Mouse (Mus musculus) right cerebral cortex, postnatal 14 days (tissue): Measurements from ENCODE around the gene Bmp2k.

Experiments used
- DNase-seq: peaks from one replicate; pipeline ENCODE4 v3.0.0; 2022

Bmp2k gene

DNA sequence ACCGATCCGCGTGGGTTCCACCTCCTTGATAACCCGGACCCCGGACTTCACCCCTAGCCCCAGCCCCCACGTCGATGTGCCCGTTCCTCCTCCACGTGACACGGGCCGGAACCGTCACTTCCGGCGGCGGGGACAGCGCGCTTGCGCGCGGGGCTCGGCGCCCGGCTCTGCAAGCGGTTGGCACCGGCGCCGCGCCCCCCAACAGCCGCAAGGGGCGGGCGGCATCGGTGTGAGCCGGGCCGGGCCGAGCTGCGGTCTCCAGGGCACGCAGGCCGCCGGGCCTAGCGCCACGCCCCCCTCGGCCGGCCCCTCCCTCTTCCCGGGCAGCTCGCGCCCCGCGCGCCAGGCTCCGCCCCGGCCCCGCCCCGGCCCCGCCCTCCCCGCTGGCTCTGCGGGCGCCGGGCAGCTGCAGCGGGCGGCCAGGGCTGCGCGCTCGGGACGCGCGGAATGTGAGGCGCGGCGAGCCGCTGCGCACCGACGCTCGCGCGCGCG lies at the start of gene Bmp2k:
Gene Bmp2k (plus strand): TSS at position 380 of the 492 bp plus-strand sequence.
- peak; percentile 87 for DNase-seq

GRCm38 (mm10) chr5:96948856-96949527 lies 48.5 kb upstream of the Bmp2k start:
- no peak for DNase-seq

- DNase-seq: no peak
Observed at GRCm38 (mm10) chr5:96949839-96950666, 47.4 kb upstream of the Bmp2k start.

- no peak for DNase-seq
Observed at GRCm38 (mm10) chr5:96950667-96951492, 46.6 kb upstream of the Bmp2k start.

- DNase-seq: no peak
Observed at GRCm38 (mm10) chr5:96951493-96952105, 45.9 kb upstream of the Bmp2k start.

DNA sequence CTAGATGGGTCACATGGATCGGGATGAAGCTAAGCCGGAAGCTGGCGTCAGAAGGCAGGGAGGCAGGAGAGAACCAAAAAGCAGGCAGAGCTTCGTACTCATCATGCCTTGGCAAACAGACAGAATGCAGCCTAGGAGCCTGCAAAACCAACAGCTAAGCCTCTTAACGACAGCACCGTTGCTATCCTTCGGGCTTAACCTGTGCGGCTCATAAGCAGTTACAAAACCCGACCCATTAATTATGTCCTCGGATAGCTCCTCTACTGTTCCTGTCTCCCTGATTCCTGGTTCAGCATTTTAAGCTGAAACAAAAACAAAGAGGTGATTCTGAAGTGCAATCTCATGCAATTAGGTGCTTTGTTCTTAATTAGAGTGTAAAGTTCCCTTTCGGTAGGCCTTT lies 43.4 kb upstream of the Bmp2k start:
- DNase-seq: no peak

- DNase-seq: no peak
Observed at GRCm38 (mm10) chr5:96954466-96955027, 42.9 kb upstream of the Bmp2k start.

DNA sequence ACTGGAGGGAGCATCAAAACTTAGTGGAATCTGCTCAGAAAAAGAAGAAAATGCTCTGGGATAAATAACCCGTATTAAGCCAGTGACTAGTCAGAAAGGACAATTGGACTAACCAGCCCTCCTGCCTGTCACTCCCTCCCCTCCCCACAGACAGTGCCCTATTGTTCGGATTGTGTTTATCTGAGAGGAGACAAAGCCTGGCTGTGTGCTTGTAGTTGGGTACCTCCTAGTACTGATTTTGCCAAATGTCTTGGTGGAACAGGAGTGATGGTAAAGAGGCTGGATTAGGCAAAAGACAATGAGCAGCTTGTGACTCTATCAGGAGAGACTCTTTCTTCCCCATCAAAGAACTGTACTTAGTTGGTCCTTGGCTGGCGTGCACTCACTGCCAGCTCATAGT lies 40.6 kb upstream of the Bmp2k start:
- DNase-seq: no peak

- DNase-seq: no peak
Observed at GRCm38 (mm10) chr5:96961122-96961521, 36.4 kb upstream of the Bmp2k start.

- DNase-seq: no peak
Observed at GRCm38 (mm10) chr5:96961852-96962251, 35.6 kb upstream of the Bmp2k start.

DNA sequence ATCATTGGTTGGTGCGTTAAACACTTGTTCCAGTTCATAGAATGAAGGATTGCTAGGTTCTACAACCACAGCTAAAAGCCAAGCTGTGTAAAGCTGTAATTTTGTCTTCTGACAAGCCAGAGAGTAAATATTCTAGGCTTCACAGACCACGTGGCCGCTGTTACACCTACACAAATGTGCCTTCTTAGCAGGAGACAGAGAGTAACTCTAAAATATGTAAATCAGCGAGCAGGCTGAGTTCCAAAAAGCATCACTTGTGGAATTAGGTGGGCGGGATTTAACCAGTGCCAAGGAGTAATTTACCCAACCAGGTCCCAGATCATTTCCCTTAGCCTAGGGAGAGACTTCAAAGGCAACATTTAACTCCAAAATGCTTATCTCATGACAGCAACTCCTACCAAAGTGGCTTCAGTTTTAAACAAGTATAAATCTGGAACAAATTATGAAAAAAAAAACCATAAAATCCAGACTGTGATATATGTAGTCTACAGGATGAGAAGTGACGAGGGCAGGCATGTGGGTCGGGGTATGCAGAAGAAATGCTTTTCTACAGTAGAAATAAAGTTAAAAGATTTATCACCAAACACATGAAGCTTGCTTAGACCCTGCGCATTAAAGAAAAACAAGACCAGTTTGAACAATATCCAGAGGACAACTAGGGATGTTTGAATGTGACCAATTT lies 35.1 kb upstream of the Bmp2k start:
- DNase-seq: peak; percentile 12

DNA sequence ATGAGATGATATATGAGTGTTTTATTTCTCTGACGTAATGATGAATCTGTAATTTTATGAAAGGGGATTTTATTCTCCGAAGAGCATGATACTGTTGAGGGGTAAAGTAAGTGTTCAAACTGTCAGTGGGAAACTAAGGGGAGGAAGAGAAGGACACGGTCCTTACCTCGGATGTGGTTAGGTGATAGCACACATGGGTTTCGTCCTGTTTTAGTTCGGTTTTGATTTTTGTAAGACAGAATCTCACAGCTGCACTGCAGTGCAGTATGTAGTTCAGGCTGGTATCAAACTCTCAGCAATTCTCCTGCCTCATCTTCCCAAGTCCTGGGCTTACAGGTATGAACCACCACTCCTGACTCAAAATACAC lies 34.6 kb upstream of the Bmp2k start:
- DNase-seq: no peak

DNA sequence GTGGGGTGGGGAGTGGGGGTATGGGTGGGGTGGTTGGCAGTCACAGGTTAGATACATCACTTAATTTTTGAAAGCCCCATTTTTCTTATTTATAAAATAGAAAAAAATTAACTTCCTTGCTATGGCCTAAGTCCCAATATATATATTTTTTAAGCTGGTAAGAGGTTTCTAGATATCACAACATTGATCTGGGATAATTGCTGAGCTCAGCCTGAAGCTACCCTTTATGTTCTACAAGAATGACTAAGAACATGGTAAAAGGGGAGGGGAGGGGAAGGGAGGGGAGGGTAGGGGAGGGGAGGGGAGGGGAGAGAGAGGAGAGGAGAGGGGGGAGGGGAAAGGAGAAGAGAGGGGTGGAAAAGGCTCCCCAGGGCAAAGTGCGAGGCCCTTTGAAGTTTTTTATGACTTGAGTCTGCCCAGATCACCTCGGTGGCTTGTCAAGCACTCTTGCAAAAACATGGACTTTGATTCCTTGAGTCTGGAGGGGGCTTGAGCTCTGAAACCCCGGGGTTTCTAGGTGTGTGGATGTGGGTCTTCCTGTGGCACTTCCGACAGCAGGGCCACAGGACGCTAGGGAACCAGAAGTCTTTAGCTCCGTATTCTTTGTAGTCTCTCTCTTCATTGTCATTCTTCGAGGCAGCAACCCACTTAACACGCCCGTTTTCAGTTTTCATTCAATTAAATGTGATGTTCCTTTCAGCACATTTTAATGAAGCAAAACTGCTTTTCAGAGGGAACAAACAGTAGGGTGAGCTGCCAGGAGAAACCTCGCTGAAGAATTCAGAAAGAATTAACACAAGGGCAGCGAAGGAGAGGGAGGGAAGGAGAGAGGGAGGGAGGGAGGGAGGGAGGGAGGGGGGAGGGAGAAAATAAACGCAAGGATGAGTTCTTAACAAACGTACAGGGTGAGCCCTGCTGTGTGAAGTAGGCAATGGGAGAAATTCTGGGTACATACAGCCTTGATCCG lies 33.1 kb upstream of the Bmp2k start:
- DNase-seq: no peak

- no peak for DNase-seq
Observed at GRCm38 (mm10) chr5:96965029-96965403, 32.5 kb upstream of the Bmp2k start.

GRCm38 (mm10) chr5:96965503-96965902 lies 32.0 kb upstream of the Bmp2k start:
- DNase-seq: no peak

DNA sequence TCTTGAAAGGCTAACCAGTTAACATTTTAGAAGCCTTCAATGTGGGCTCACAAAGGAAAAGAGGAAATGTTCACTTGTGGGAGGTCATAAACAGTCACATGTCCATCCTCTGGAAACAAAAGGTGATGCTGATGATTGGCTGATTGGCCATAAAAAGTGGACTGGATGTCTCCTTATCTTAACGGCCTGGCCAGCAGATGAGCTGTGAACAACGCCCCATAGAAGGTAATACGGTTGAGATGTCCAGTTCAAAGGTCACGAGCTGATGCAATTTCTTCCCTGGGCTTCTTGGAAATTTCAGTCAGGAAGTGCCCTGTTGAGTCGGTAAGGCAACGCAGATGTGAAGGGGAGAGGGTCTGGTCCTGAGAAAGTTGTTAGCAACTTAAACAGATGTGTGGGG lies 28.9 kb upstream of the Bmp2k start:
- no peak for DNase-seq

GRCm38 (mm10) chr5:96969032-96969431 lies 28.5 kb upstream of the Bmp2k start:
- no peak for DNase-seq

DNA sequence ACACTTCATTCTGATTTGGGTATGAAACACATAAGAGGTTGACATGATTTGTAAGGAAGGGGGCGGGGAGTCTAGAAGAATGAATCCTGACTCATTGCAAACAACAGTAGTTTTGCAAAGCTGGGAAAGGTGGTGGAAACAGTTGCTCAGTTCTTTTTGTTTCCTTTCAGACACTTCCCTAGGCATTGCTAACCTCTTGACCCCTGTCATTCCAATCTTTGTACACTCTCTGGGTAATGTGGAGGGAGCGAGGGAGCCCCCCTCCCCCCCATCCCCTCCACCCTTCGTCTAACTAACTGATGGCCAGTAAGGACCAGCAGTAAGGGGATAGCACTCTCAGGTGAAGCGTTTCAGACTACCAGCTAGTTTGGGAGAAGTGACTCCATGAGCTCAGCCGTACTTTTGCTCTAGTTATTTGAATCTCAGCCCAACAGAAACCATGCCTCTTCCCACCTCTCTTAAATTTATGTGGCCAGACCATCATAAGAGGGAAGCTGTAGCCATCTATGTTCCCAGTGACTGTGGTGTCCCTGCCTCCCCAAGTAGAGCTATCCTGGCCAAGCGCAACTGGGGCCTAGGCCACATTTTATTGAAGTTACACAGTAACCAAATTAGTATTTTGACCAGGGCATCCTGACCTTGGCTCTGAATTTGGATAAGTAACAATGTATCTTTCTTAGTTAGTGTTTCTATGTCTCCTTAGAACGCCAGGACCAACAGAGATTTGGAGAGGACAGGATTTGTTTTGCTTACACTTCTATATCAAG lies 27.6 kb upstream of the Bmp2k start:
- DNase-seq: no peak

- DNase-seq: no peak
Observed at GRCm38 (mm10) chr5:96970472-96970848, 27.0 kb upstream of the Bmp2k start.
